Mouse (Mus musculus) neural tube, embryonic 14.5 days (tissue): ENCODE results near the gene Pabpn1l. TPM values are rescaled to one million over a fixed set of nuclear protein-coding genes. Genes with fewer than 3 reads are reported as not detected.

Experiments
- ATAC-seq: fragments of 200-750 bp; cut with Nextera tagmentation; 2 replicates; pipeline ENCODE4 v1.8.0; 2017; ENCODE audit warnings: low read depth, mild to moderate bottlenecking, moderate TSS enrichment, moderate library complexity
- H3K27ac ChIP-seq: fragments of 300-500 bp; sonication (generic); 2 replicates; pipeline ENCODE4 v1.5.1; 2014; ENCODE audit warnings: low read depth, mild to moderate bottlenecking, control low read depth, low read length, moderate library complexity, mixed read lengths
- H3K27me3 ChIP-seq: fragments of 300-500 bp; sonication (generic); 2 replicates; pipeline ENCODE4 v1.6.1; 2014; ENCODE audit warnings: low read length; ENCODE audit not compliant: control insufficient read depth, insufficient read depth
- H3K36me3 ChIP-seq: fragments of 300-500 bp; sonication (generic); 2 replicates; pipeline ENCODE4 v1.6.1; 2014; ENCODE audit warnings: low read length, mixed read lengths; ENCODE audit not compliant: control insufficient read depth, insufficient read depth
- H3K4me1 ChIP-seq: fragments of 300-500 bp; sonication (generic); 2 replicates; pipeline ENCODE4 v1.6.1; 2014; ENCODE audit warnings: low read length; ENCODE audit not compliant: control insufficient read depth, insufficient read depth
- H3K4me2 ChIP-seq: fragments of 300-500 bp; sonication (generic); 2 replicates; pipeline ENCODE4 v1.6.1; 2014; ENCODE audit warnings: mild to moderate bottlenecking, low read depth, low read length, control low read depth
- H3K4me3 ChIP-seq: fragments of 300-500 bp; sonication (generic); 2 replicates; pipeline ENCODE4 v1.5.1; 2014; ENCODE audit warnings: low read depth, low read length, control low read depth, mixed read lengths
- H3K9ac ChIP-seq: fragments of 300-500 bp; sonication (generic); replicated peaks from 2 replicates; pipeline ENCODE4 v1.6.1; 2014; ENCODE audit warnings: low read depth, mild to moderate bottlenecking, control low read depth, low read length, mixed read lengths
- H3K9me3 ChIP-seq: fragments of 300-500 bp; sonication (generic); 2 replicates; pipeline ENCODE4 v1.6.1; 2016; ENCODE audit warnings: low read length; ENCODE audit not compliant: control insufficient read depth
- WGBS: fragments of 180-500 bp; shearing (Covaris S2); extraction: QIAGEN DNeasy Blood & Tissue Kit; methylation state at CpG from one replicate; pipeline ENCODE4 v1.1.7; 2014; 5-methylcytosine and 5-hydroxymethylcytosine counted together
- polyA plus RNA-seq: library from polyadenylated mRNA; unstranded; fragments of >200 nt; fragmentation: Nextera tagmentation; extraction: Ambion mirVana; gene quantifications from 2 replicates; pipeline ENCODE4 v1.2.1, GENCODE M21; 2014

Gene Pabpn1l
- polyA plus RNA-seq, 1 experiment from 2014 or later, result not detected

DNA sequence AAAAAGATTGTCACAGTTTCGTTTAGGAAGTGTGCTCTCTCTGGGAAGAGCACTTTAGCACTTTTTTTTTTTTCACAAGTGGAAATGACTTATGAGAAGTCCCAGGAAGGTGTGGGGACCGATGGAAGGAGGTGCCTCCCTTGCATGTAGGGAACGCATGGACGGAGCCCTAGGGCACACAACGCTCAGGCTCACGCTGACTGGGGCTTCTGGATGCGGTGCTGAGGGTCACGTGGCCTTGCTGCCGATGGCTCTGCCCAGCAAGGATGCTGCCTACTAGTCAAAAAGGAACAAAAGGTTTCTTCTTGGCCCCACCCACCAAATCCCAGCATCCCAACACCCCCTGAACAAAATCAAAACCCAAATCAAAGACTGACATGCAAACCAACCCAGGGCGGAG, 6.8 kb upstream of the Pabpn1l start:
- H3K27ac ChIP-seq, result no peak overlapping the region
- WGBS, result 27% methylated on average over 10 of the region's 10 CpGs
- no peaks in the 10 kb centered on the region for H3K4me1 ChIP-seq
- no peak overlapping the region for H3K4me2 ChIP-seq
- peaks cover 21% of the 10 kb centered on the region; the same call in 1 of the 2 replicates for H3K36me3 ChIP-seq
- no peak overlapping the region for H3K4me3 ChIP-seq
- ATAC-seq, result no peak
- no peaks in the 10 kb centered on the region for H3K9me3 ChIP-seq
- no peak overlapping the region for H3K9ac ChIP-seq
- H3K27me3 ChIP-seq, result no peaks in the 10 kb centered on the region

- Histone ChIP-seq H3K4me3 (no peak overlapping the region), H3K4me2 (no peak overlapping the region), H3K27me3 (no peaks in the 10 kb centered on the region), H3K27ac (no peak overlapping the region), H3K9ac (no peak overlapping the region), H3K36me3 (peaks cover 12% of the 10 kb centered on the region; the same call in 1 of the 2 replicates), H3K4me1 (no peaks in the 10 kb centered on the region), H3K9me3 (no peaks in the 10 kb centered on the region)
- 91% methylated on average over 2 of the region's 2 CpGs for WGBS
- ATAC-seq, result no peak
Measured at GRCm38 (mm10) chr8:122626896-122627295, 4.4 kb upstream of the Pabpn1l start.

DNA sequence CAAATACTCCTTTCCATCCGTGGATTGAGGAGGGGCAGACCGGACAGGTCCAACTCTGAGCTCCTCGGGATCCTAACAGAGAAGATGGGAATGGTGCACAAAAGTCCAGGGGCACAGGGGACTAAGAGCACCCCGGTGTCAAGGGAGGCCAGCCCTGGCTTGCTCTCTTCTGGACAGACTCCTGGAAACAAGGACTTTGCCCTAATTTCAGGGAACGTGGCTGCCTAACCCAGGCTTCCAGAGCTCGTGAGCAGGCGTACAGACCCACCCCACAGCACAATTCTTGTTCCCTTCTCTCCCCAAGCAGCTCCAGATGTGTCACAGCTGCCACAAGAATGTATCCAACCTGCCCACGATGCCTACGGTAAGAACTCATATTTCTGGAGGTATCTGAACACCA, 3.3 kb upstream of the Pabpn1l start:
- 89% methylated on average over 9 of the region's 9 CpGs for WGBS
- Histone ChIP-seq H3K36me3 (peaks cover 10% of the 10 kb centered on the region; the same call in 1 of the 2 replicates), H3K4me1 (no peaks in the 10 kb centered on the region), H3K27ac (no peak overlapping the region), H3K4me2 (no peak overlapping the region), H3K9ac (no peak overlapping the region), H3K27me3 (no peaks in the 10 kb centered on the region), H3K4me3 (no peak overlapping the region), H3K9me3 (no peaks in the 10 kb centered on the region)
- ATAC-seq, result no peak

- no peak for ATAC-seq
- WGBS, result 68% methylated on average over 5 of the region's 5 CpGs
- Histone ChIP-seq H3K36me3 (no peaks in the 10 kb centered on the region; the same call in 1 of the 2 replicates), H3K9me3 (no peaks in the 10 kb centered on the region), H3K4me2 (no peak overlapping the region), H3K27ac (no peak overlapping the region), H3K4me1 (no peaks in the 10 kb centered on the region), H3K4me3 (no peak overlapping the region), H3K27me3 (no peaks in the 10 kb centered on the region), H3K9ac (no peak overlapping the region)
Measured at GRCm38 (mm10) chr8:122624653-122625052, 2.1 kb upstream of the Pabpn1l start.

GRCm38 (mm10) chr8:122623844-122624642, 1.5 kb upstream of the Pabpn1l start:
- Histone ChIP-seq H3K36me3 (no peaks in the 10 kb centered on the region), H3K4me1 (no peaks in the 10 kb centered on the region), H3K27ac (no peak overlapping the region), H3K9me3 (no peaks in the 10 kb centered on the region), H3K4me2 (no peak overlapping the region), H3K4me3 (no peak overlapping the region), H3K9ac (no peak overlapping the region), H3K27me3 (no peaks in the 10 kb centered on the region)
- ATAC-seq, result no peak
- WGBS, result 91% methylated on average over 17 of the region's 17 CpGs

- H3K4me3 ChIP-seq, result no peak overlapping the region
- no peak for ATAC-seq
- WGBS, result 35% methylated on average over 5 of the region's 5 CpGs
- no peaks in the 10 kb centered on the region for H3K27me3 ChIP-seq
- H3K9ac ChIP-seq, result no peak overlapping the region
- no peaks in the 10 kb centered on the region for H3K9me3 ChIP-seq
- no peak overlapping the region for H3K27ac ChIP-seq
- H3K36me3 ChIP-seq, result no peaks in the 10 kb centered on the region
- H3K4me2 ChIP-seq, result no peak overlapping the region
- H3K4me1 ChIP-seq, result peaks cover 5% of the 10 kb centered on the region; the same call in 1 of the 2 replicates
Measured at GRCm38 (mm10) chr8:122620446-122620845, 2.1 kb downstream of the Pabpn1l start.

- Histone ChIP-seq H3K9ac (no peak overlapping the region), H3K4me1 (peaks cover 5% of the 10 kb centered on the region; the same call in 1 of the 2 replicates), H3K27me3 (no peaks in the 10 kb centered on the region), H3K4me3 (no peak overlapping the region), H3K9me3 (no peaks in the 10 kb centered on the region), H3K36me3 (no peaks in the 10 kb centered on the region), H3K4me2 (no peak overlapping the region), H3K27ac (no peak overlapping the region)
- WGBS, result 81% methylated on average over 6 of the region's 6 CpGs
- ATAC-seq, result no peak
Measured at GRCm38 (mm10) chr8:122618660-122619378, 3.7 kb downstream of the Pabpn1l start.

DNA sequence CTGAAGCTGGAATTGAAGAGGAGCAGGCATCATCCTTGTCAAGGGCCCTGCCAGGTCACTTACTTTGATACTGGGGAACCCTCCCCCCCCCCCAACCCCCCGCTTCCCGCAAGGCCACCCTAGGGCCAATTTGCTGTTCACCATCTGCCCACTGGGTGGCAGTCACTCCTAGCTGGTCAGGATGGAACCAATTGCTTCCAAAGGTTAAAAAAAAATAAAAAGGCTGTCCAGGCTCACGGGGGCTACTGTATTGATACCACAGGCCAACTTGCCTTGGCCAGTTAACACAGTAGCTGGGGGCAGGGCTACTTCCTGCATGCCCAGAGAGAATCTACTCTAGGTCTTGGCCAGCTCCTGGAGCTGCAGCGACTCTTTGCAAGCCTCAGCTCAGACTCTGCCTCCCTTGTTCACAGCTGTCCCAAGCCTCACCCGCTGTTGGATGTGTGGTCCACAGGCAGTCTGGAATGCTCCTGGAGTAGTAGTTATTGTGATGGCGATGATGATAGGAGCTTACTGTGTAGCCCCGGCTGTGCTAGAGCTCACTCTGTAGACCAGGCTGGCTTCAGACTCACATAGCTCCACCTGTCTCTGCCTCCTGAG, 4.5 kb downstream of the Pabpn1l start:
- Histone ChIP-seq H3K27ac (no peak overlapping the region), H3K9ac (no peak overlapping the region), H3K4me3 (no peak overlapping the region), H3K9me3 (no peaks in the 10 kb centered on the region), H3K4me1 (peaks cover 5% of the 10 kb centered on the region; the same call in 1 of the 2 replicates), H3K27me3 (no peaks in the 10 kb centered on the region), H3K4me2 (no peak overlapping the region), H3K36me3 (no peaks in the 10 kb centered on the region)
- 34% methylated on average over 5 of the region's 7 CpGs for WGBS
- ATAC-seq, result no peak
